Mouse (Mus musculus) adrenal gland, postnatal 10 days (tissue): ENCODE data around the gene Anapc7. TPM values are rescaled to one million over a fixed set of nuclear protein-coding genes. Genes with fewer than 3 reads are reported as not detected.
A peak's percentile ranks its signal among the peaks of the same experiment; 100 is the strongest.

Source experiments
- DNase-seq: peaks from one replicate; pipeline ENCODE4 v3.0.0; 2021; ENCODE audit warnings: mixed read lengths
- long read RNA-seq, 2 experiments: library from polyadenylated mRNA; stranded (forward); transcript quantifications; one replicate each; pipeline ENCODE4 v2.0.0; 2021
- total RNA-seq, 2 experiments: library from RNA; stranded (reverse); gene quantifications; 2 replicates each; pipeline ENCODE4 v1.2.3; 2021

Anapc7 gene
- total RNA-seq = 10 to 100 TPM; 46.8 to 50.1 TPM
- long read RNA-seq, experiment 1, transcript Anapc7-201 (11 exons, 2,751 nt) = major isoform, 85 of 105 reads
- long read RNA-seq, experiment 1, partial matches to known transcripts = 9 of 105 reads
- long read RNA-seq, experiment 1, other reads (novel, unspliced or antisense) = 10 of 105 reads
- long read RNA-seq, experiment 2, transcript Anapc7-201 (11 exons, 2,751 nt) = major isoform, 32 of 43 reads
- long read RNA-seq, experiment 2, partial matches to known transcripts = 7 of 43 reads
- long read RNA-seq, experiment 2, other reads (novel, unspliced or antisense) = 3 of 43 reads

- no peak for DNase-seq
These were observed at the start of gene Anapc7 for GRCm38 (mm10) chr5:122421271-122422068. Anapc7 (plus strand) TSS chr5:122421693.

- DNase-seq = peak; percentile 99
These were observed 49.2 kb upstream of the Anapc7 start, which contains the start of gene Fam216a for GRCm38 (mm10) chr5:122372192-122372769. Fam216a (minus strand) TSS chr5:122372364.

GRCm38 (mm10) chr5:122372878-122373277, 48.6 kb upstream of the Anapc7 start:
- DNase-seq = no peak

GRCm38 (mm10) chr5:122377101-122377833, 44.2 kb upstream of the Anapc7 start:
- DNase-seq = no peak

- DNase-seq = no peak
These were observed 43.3 kb upstream of the Anapc7 start for GRCm38 (mm10) chr5:122378171-122378570.

GRCm38 (mm10) chr5:122379374-122380155, 41.9 kb upstream of the Anapc7 start:
- DNase-seq = peak; percentile 82

GRCm38 (mm10) chr5:122390006-122390405, 31.5 kb upstream of the Anapc7 start:
- peak; percentile 36 for DNase-seq

- no peak for DNase-seq
These were observed 30.8 kb upstream of the Anapc7 start for GRCm38 (mm10) chr5:122390671-122391070.

GRCm38 (mm10) chr5:122391178-122391785, 30.2 kb upstream of the Anapc7 start:
- no peak for DNase-seq

GRCm38 (mm10) chr5:122391786-122392180, 29.7 kb upstream of the Anapc7 start, which contains the start of gene Arpc3:
Arpc3 (plus strand) TSS chr5:122391878.
- peak; percentile 95 for DNase-seq

- peak; percentile 37 for DNase-seq
These were observed 29.1 kb upstream of the Anapc7 start for GRCm38 (mm10) chr5:122392227-122393004.

- DNase-seq = peak; percentile 87
These were observed 27.6 kb upstream of the Anapc7 start for GRCm38 (mm10) chr5:122393887-122394286.

GRCm38 (mm10) chr5:122396791-122397190, 24.7 kb upstream of the Anapc7 start:
- peak; percentile 41 for DNase-seq

GRCm38 (mm10) chr5:122397495-122397894, 24.0 kb upstream of the Anapc7 start:
- DNase-seq = no peak

GRCm38 (mm10) chr5:122399871-122400270, 21.6 kb upstream of the Anapc7 start:
- no peak for DNase-seq

GRCm38 (mm10) chr5:122400628-122401302, 20.7 kb upstream of the Anapc7 start:
- peak; percentile 80 for DNase-seq

- peak; percentile 85 for DNase-seq
These were observed 20.2 kb upstream of the Anapc7 start for GRCm38 (mm10) chr5:122401303-122401640.

- no peak for DNase-seq
These were observed 19.3 kb upstream of the Anapc7 start for GRCm38 (mm10) chr5:122402160-122402559.

GRCm38 (mm10) chr5:122402772-122403171, 18.7 kb upstream of the Anapc7 start:
- no peak for DNase-seq

- DNase-seq = no peak
These were observed 18.1 kb upstream of the Anapc7 start for GRCm38 (mm10) chr5:122403362-122403761.
